Mouse (Mus musculus) hindbrain, embryonic 16.5 days (tissue): ENCODE measurements around the gene Gsto1. TPM values are rescaled to one million over a fixed set of nuclear protein-coding genes. Genes with fewer than 3 reads are reported as not detected.
"Not testable (repeated sequence)": the region's sequence is repeated elsewhere in the genome, so short reads cannot be mapped to it uniquely, and the experiment has no call there.

Experiments used
- ATAC-seq: fragments of 200-750 bp; cut with Nextera tagmentation; 2 replicates; pipeline ENCODE4 v1.8.0; 2017; ENCODE audit warnings: moderate TSS enrichment, moderate library complexity
- H3K27ac ChIP-seq: fragments of 300-500 bp; sonication (generic); 2 replicates; pipeline ENCODE4 v1.5.1; 2014; ENCODE audit warnings: low read depth, mild to moderate bottlenecking, control low read depth, low read length, moderate library complexity
- H3K27me3 ChIP-seq: fragments of 300-500 bp; sonication (generic); replicated peaks from 2 replicates; pipeline ENCODE4 v1.6.1; 2014; ENCODE audit warnings: low read length; ENCODE audit not compliant: control insufficient read depth, insufficient read depth
- H3K36me3 ChIP-seq: fragments of 300-500 bp; sonication (generic); 2 replicates; pipeline ENCODE4 v1.6.1; 2014; ENCODE audit warnings: mild to moderate bottlenecking, low read length, moderate library complexity, mixed read lengths; ENCODE audit not compliant: control insufficient read depth, insufficient read depth
- H3K4me1 ChIP-seq: fragments of 300-500 bp; sonication (generic); 2 replicates; pipeline ENCODE4 v1.6.1; 2014; ENCODE audit warnings: low read depth, low read length; ENCODE audit not compliant: control insufficient read depth, insufficient read depth
- H3K4me2 ChIP-seq: fragments of 300-500 bp; sonication (generic); 2 replicates; pipeline ENCODE4 v1.6.1; 2014; ENCODE audit warnings: mild to moderate bottlenecking, low read length, control low read depth, moderate library complexity
- H3K4me3 ChIP-seq: fragments of 300-500 bp; sonication (generic); 2 replicates; pipeline ENCODE4 v1.5.1; 2014; ENCODE audit warnings: mild to moderate bottlenecking, low read length, control low read depth, moderate library complexity
- H3K9ac ChIP-seq: fragments of 300-500 bp; sonication (generic); 2 replicates; pipeline ENCODE4 v1.6.1; 2014; ENCODE audit warnings: low read depth, mild to moderate bottlenecking, control low read depth, low read length, moderate library complexity
- H3K9me3 ChIP-seq: fragments of 300-500 bp; sonication (generic); 2 replicates; pipeline ENCODE4 v1.6.1; 2014; ENCODE audit warnings: mild to moderate bottlenecking, low read length, moderate library complexity; ENCODE audit not compliant: control insufficient read depth
- WGBS: fragments of 180-500 bp; shearing (Covaris S2); extraction: QIAGEN DNeasy Blood & Tissue Kit; methylation state at CpG from one replicate; pipeline ENCODE4 v1.1.7; 2014; 5-methylcytosine and 5-hydroxymethylcytosine counted together
- polyA plus RNA-seq: library from polyadenylated mRNA; unstranded; fragments of >200 nt; fragmentation: Nextera tagmentation; extraction: Ambion mirVana; gene quantifications from 2 replicates; pipeline ENCODE4 v1.2.1, GENCODE M21; 2015

Gsto1 gene
- polyA plus RNA-seq, 1 experiment from 2014 or later = 148 TPM

DNA sequence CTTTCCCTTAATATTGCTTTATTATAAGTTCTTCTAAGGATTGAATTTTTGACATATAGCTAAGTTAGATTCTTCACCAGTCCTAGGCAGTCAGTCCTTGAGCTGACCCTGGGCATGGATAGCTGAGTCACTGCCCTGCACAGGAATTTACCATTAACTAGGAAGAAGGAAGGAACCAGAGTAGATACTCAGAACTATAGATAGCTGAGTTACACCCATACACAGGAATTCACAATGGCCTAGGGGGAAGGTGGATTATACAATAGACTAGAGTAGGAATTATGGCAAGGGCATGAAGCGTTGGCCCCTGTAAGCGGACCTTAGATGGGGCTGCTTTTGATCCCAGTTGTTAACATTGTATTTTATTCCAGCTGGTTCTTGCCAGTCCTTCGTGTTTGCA is 2.6 kb upstream of the Gsto1 start:
- ATAC-seq, H3K27ac ChIP-seq, H3K4me2 ChIP-seq, H3K9me3 ChIP-seq, H3K27me3 ChIP-seq, H3K4me1 ChIP-seq, H3K4me3 ChIP-seq, H3K36me3 ChIP-seq, H3K9ac ChIP-seq: not testable (repeated sequence)
- 93% methylated on average over 3 of the region's 3 CpGs for WGBS

DNA sequence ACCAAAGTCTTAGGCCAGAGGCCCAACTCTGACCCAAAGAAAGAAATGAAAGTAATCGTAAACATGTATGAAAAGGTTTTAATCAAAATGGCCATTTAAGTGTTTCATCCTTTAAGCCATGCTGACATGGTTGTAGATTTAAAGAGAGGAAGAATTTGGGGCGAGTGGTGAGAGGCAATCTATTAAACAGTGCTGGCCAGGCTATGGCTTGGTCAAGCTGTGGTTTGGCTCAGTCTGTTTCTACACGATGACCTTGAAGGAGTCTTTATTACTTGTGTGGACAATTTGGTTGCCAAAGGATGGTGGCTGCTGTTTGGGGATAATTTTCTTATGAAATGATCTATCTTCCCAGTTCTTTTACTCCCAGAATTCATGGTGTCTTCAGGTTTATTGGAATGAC is 1.7 kb upstream of the Gsto1 start:
- Histone ChIP-seq H3K4me1 (peaks cover 6% of the 10 kb centered on the region), H3K27ac (no peak overlapping the region), H3K9ac (no peak overlapping the region), H3K4me3 (no peak overlapping the region), H3K4me2 (no peak overlapping the region), H3K9me3 (no peaks in the 10 kb centered on the region), H3K36me3 (no peaks in the 10 kb centered on the region), H3K27me3 (no peaks in the 10 kb centered on the region)
- no peak for ATAC-seq
- WGBS = 89% methylated on average over 3 of the region's 3 CpGs

- 20% methylated on average over 13 of the region's 13 CpGs for whole genome bisulfite sequencing
- Histone ChIP-seq H3K9me3 (no peaks in the 10 kb centered on the region), H3K4me2 (peak overlapping the region; percentile 66), H3K36me3 (no peaks in the 10 kb centered on the region; the same call in 1 of the 2 replicates), H3K27ac (peak overlapping the region; percentile 55), H3K27me3 (no peaks in the 10 kb centered on the region), H3K4me1 (peaks cover 6% of the 10 kb centered on the region), H3K4me3 (peak overlapping the region; percentile 64), H3K9ac (peak overlapping the region; percentile 70)
- peak; percentile 82 for ATAC-seq
Measured at GRCm38 (mm10) chr19:47853951-47854795, 597 bp upstream of the Gsto1 start.

GRCm38 (mm10) chr19:47857957-47858942 is 3.5 kb downstream of the Gsto1 start:
- H3K9me3 ChIP-seq = no peaks in the 10 kb centered on the region
- no peak overlapping the region for H3K27ac ChIP-seq
- ATAC-seq = no peak
- no peak overlapping the region for H3K4me3 ChIP-seq
- WGBS = 74% methylated on average over 18 of the region's 18 CpGs
- peaks cover 8% of the 10 kb centered on the region; the same call in 1 of the 2 replicates for H3K36me3 ChIP-seq
- no peak overlapping the region for H3K9ac ChIP-seq
- H3K4me1 ChIP-seq = peaks cover 6% of the 10 kb centered on the region
- H3K4me2 ChIP-seq = no peak overlapping the region
- no peaks in the 10 kb centered on the region for H3K27me3 ChIP-seq

DNA sequence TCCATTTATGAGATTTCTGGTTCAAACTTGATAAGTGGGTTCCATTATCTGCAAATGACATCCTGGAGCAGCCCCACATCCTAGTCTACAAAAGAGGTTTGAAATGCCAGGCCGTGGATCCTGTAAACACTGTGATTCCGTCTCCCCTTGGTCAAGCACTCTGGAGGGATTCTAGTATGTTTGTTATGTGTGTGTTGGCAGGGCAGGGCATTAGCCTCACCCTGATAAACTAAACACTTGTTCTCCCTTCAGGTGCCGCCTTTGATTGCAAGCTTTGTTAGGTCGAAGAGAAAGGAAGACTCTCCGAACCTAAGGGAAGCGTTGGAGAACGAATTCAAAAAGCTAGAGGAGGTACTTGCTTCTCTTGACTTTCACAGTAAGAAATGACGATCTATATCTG is 4.4 kb downstream of the Gsto1 start:
- H3K36me3 ChIP-seq = peaks cover 8% of the 10 kb centered on the region; the same call in 1 of the 2 replicates
- H3K4me2 ChIP-seq = no peak overlapping the region
- WGBS = 94% methylated on average over 8 of the region's 8 CpGs
- no peaks in the 10 kb centered on the region for H3K27me3 ChIP-seq
- no peak overlapping the region for H3K4me3 ChIP-seq
- no peaks in the 10 kb centered on the region for H3K9me3 ChIP-seq
- H3K9ac ChIP-seq = no peak overlapping the region
- no peak for ATAC-seq
- H3K27ac ChIP-seq = no peak overlapping the region
- H3K4me1 ChIP-seq = peaks cover 1% of the 10 kb centered on the region

DNA sequence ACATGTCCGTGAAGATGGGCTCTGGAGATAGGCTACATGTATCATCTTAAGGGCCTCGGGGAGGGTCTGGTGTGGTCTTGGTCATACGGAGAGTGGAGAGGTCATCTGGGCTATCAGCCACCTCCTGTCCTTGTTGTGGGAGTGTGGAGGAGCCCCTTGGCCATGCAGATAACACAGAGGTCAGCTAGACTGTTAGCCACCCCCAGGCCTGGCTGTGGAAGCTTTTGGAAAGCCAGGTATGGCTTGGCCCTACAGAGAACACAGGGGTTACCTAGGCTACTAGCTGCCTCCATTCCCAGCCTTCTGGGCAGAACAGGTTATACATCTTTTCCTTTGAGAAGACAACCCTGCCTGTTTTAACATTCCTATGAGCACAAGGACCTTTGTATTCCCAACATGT is 7.8 kb downstream of the Gsto1 start:
- H3K4me1 ChIP-seq = peaks cover 7% of the 10 kb centered on the region
- 96% methylated on average over 3 of the region's 3 CpGs for WGBS
- H3K36me3 ChIP-seq = peaks cover 8% of the 10 kb centered on the region; the same call in 1 of the 2 replicates
- no peak overlapping the region for H3K4me3 ChIP-seq
- H3K27me3 ChIP-seq = no peaks in the 10 kb centered on the region
- no peak for ATAC-seq
- H3K4me2 ChIP-seq = no peak overlapping the region
- no peak overlapping the region for H3K9ac ChIP-seq
- H3K9me3 ChIP-seq = no peaks in the 10 kb centered on the region
- no peak overlapping the region for H3K27ac ChIP-seq

GRCm38 (mm10) chr19:47864051-47864450 is 9.3 kb downstream of the Gsto1 start:
- Histone ChIP-seq H3K27me3 (no peaks in the 10 kb centered on the region), H3K9ac (no peak overlapping the region), H3K4me1 (peaks cover 7% of the 10 kb centered on the region), H3K27ac (no peak overlapping the region), H3K36me3 (0 out of 2 replicates have a peak, but pooled peaks cover 8% of the 10 kb centered on the region), H3K4me2 (no peak overlapping the region), H3K9me3 (no peaks in the 10 kb centered on the region), H3K4me3 (no peak overlapping the region)
- no peak for ATAC-seq
- 96% methylated on average over 9 of the region's 9 CpGs for WGBS

- Histone ChIP-seq H3K27ac (peak overlapping the region; percentile 91), H3K36me3 (0 out of 2 replicates have a peak, but pooled peaks cover 8% of the 10 kb centered on the region), H3K4me2 (peak overlapping the region; percentile 60), H3K9me3 (no peaks in the 10 kb centered on the region), H3K9ac (peak overlapping the region; percentile 96), H3K4me1 (peaks cover 7% of the 10 kb centered on the region), H3K27me3 (no peaks in the 10 kb centered on the region), H3K4me3 (peak overlapping the region; percentile 68)
- no peak for ATAC-seq
- WGBS = 81% methylated on average over 7 of the region's 7 CpGs
Measured at GRCm38 (mm10) chr19:47864721-47865120, 10.0 kb downstream of the Gsto1 start.
